Mouse (Mus musculus) hindbrain, embryonic 15.5 days (tissue): Measurements from ENCODE around the gene Rmnd5a. TPM values are rescaled to one million over a fixed set of nuclear protein-coding genes. Genes with fewer than 3 reads are reported as not detected.

ENCODE experiments used
- ATAC-seq: fragments of 200-750 bp; cut with Nextera tagmentation; 2 replicates; pipeline ENCODE4 v1.8.0; 2017; ENCODE audit warnings: low read depth, moderate number of reproducible peaks, moderate TSS enrichment; ENCODE audit not compliant: low FRiP score
- H3K27ac ChIP-seq: fragments of 300-500 bp; sonication (generic); replicated peaks from 2 replicates; pipeline ENCODE4 v1.5.1; 2015; ENCODE audit warnings: mild to moderate bottlenecking, inconsistent platforms
- H3K27me3 ChIP-seq: fragments of 300-500 bp; sonication (generic); 2 replicates; pipeline ENCODE4 v1.6.1; 2015; ENCODE audit warnings: control low read depth, inconsistent platforms
- H3K36me3 ChIP-seq: fragments of 300-500 bp; sonication (generic); 2 replicates; pipeline ENCODE4 v1.6.1; 2015; ENCODE audit warnings: control low read depth, inconsistent platforms
- H3K4me1 ChIP-seq: fragments of 300-500 bp; sonication (generic); replicated peaks from 2 replicates; pipeline ENCODE4 v1.6.1; 2015; ENCODE audit warnings: control low read depth, inconsistent platforms
- H3K4me2 ChIP-seq: fragments of 300-500 bp; sonication (generic); 2 replicates; pipeline ENCODE4 v1.6.1; 2015; ENCODE audit warnings: moderate library complexity, mild to moderate bottlenecking, inconsistent platforms
- H3K4me3 ChIP-seq: fragments of 300-500 bp; sonication (generic); 2 replicates; pipeline ENCODE4 v1.5.1; 2015; ENCODE audit warnings: mild to moderate bottlenecking, inconsistent platforms
- H3K9ac ChIP-seq: fragments of 300-500 bp; sonication (generic); 2 replicates; pipeline ENCODE4 v1.6.1; 2015; ENCODE audit warnings: inconsistent platforms
- H3K9me3 ChIP-seq: fragments of 300-500 bp; sonication (generic); 2 replicates; pipeline ENCODE4 v1.6.1; 2016; ENCODE audit warnings: control low read depth, inconsistent platforms
- WGBS: fragments of 180-500 bp; shearing (Covaris S2); methylation state at CpG from one replicate; pipeline ENCODE4 v1.1.7; 2015; 5-methylcytosine and 5-hydroxymethylcytosine counted together
- polyA plus RNA-seq: library from polyadenylated mRNA; unstranded; fragments of >200 nt; fragmentation: Nextera tagmentation; extraction: Ambion mirVana; gene quantifications from 2 replicates; pipeline ENCODE4 v1.2.1, GENCODE M21; 2015

The Rmnd5a gene
- polyA plus RNA-seq, 1 experiment from 2014 or later, result 11.5 TPM

DNA sequence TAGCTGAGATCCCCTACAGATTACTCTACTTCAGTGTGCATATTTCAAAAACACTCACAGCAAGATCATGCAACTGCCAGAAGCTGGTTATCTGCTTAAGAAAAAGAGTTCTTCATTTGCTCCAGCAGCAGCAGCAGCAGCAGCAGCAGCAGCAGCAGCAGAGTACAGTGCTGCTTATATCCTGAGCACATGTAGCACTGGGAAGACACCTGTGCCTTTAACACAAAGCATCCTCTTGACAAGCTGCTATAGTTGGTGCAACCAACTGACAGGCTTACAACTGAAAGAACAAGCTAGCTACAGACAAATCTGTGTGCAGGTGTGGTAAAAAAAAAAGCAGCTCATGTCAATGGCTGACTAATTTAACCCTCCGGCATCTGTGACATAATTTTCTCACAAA lies 44.4 kb downstream of the Rmnd5a start:
- H3K36me3 ChIP-seq, result peaks cover 13% of the 10 kb centered on the region; the same call in 1 of the 2 replicates
- H3K27me3 ChIP-seq, result no peaks in the 10 kb centered on the region
- H3K27ac ChIP-seq, result no peak overlapping the region
- H3K4me2 ChIP-seq, result no peak overlapping the region
- H3K4me1 ChIP-seq, result no peaks in the 10 kb centered on the region
- no peak overlapping the region for H3K9ac ChIP-seq
- no peak for ATAC-seq
- WGBS, result 93% methylated on average over 1 of the region's 1 CpGs
- no peak overlapping the region for H3K4me3 ChIP-seq
- no peaks in the 10 kb centered on the region for H3K9me3 ChIP-seq

- Histone ChIP-seq H3K27me3 (no peaks in the 10 kb centered on the region), H3K27ac (no peak overlapping the region), H3K9me3 (no peaks in the 10 kb centered on the region), H3K4me3 (no peak overlapping the region), H3K4me1 (no peaks in the 10 kb centered on the region), H3K4me2 (no peak overlapping the region), H3K9ac (no peak overlapping the region), H3K36me3 (peaks cover 15% of the 10 kb centered on the region; the same call in 1 of the 2 replicates)
- no peak for ATAC-seq
- WGBS, result 94% methylated on average over 2 of the region's 2 CpGs
Observed at GRCm38 (mm10) chr6:71390496-71390895, 49.9 kb downstream of the Rmnd5a start.

- no peaks in the 10 kb centered on the region for H3K9me3 ChIP-seq
- no peak overlapping the region for H3K9ac ChIP-seq
- WGBS, result 95% methylated on average over 5 of the region's 5 CpGs
- H3K36me3 ChIP-seq, result no peaks in the 10 kb centered on the region
- H3K4me2 ChIP-seq, result no peak overlapping the region
- ATAC-seq, result no peak
- H3K4me3 ChIP-seq, result no peak overlapping the region
- no peaks in the 10 kb centered on the region for H3K4me1 ChIP-seq
- no peaks in the 10 kb centered on the region for H3K27me3 ChIP-seq
- no peak overlapping the region for H3K27ac ChIP-seq
Observed at GRCm38 (mm10) chr6:71381654-71382053, 58.8 kb downstream of the Rmnd5a start.

DNA sequence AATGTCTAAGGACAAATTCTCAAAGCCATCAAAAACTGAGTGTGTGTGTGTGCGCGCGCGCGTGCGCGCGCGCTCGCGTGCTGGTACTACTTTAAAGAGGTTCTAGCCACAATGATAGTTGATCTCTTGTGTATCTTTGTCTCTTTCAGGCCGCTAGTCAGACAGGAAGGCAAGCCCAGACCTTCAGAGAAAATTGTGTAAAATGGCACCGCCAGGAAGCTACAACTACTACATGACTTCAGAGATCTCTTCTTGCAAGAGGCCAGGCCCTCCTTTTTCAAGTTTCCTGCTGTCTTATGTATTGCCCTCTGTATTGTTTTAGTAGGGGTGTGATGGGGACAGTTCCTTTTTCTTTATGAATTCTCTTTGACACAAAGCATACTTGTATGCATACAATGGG lies 63.7 kb downstream of the Rmnd5a start:
- no peak for ATAC-seq
- no peak overlapping the region for H3K4me3 ChIP-seq
- no peaks in the 10 kb centered on the region for H3K4me1 ChIP-seq
- no peak overlapping the region for H3K27ac ChIP-seq
- no peaks in the 10 kb centered on the region for H3K27me3 ChIP-seq
- no peaks in the 10 kb centered on the region for H3K36me3 ChIP-seq
- H3K4me2 ChIP-seq, result no peak overlapping the region
- no peak overlapping the region for H3K9ac ChIP-seq
- 97% methylated on average over 13 of the region's 13 CpGs for WGBS
- no peaks in the 10 kb centered on the region for H3K9me3 ChIP-seq

DNA sequence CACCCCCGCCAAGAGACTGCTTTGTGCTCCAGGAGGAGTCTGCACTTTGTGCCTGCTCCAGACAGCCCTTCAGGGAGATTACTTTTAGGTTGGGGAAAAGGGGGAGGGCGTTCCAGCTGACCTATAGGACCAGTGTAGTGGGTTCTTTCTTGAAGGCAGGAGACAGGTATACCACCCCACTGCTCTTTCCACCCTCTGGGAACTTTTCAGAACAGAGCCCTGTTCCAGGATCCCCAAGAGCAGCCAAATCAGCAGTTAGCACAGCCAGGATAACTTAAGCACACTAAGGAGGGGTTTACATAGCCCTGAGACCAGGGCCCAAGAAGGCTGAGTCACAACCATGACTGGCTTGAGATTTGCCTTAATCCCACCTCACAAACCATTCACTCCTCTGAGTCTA lies 65.5 kb downstream of the Rmnd5a start:
- H3K27me3 ChIP-seq, result no peaks in the 10 kb centered on the region
- no peak overlapping the region for H3K9ac ChIP-seq
- no peak overlapping the region for H3K4me3 ChIP-seq
- H3K36me3 ChIP-seq, result no peaks in the 10 kb centered on the region
- no peak for ATAC-seq
- no peak overlapping the region for H3K27ac ChIP-seq
- no peak overlapping the region for H3K4me2 ChIP-seq
- no peaks in the 10 kb centered on the region for H3K9me3 ChIP-seq
- WGBS, result 76% methylated on average over 2 of the region's 2 CpGs
- H3K4me1 ChIP-seq, result no peaks in the 10 kb centered on the region

- Histone ChIP-seq H3K4me1 (no peaks in the 10 kb centered on the region), H3K4me2 (no peak overlapping the region), H3K9ac (no peak overlapping the region), H3K36me3 (no peaks in the 10 kb centered on the region), H3K4me3 (no peak overlapping the region), H3K27me3 (no peaks in the 10 kb centered on the region), H3K9me3 (no peaks in the 10 kb centered on the region), H3K27ac (no peak overlapping the region)
- WGBS, result 91% methylated on average over 19 of the region's 19 CpGs
- ATAC-seq, result no peak
Observed at GRCm38 (mm10) chr6:71374311-71374829, 66.1 kb downstream of the Rmnd5a start.

GRCm38 (mm10) chr6:71373249-71373775 lies 67.1 kb downstream of the Rmnd5a start, which contains the start of gene Cd8a:
Gene Cd8a (plus strand): TSS chr6:71373427.
- no peak within 1 kb of the TSS for H3K9ac ChIP-seq
- no peak within 1 kb of the TSS for H3K27ac ChIP-seq
- H3K36me3 ChIP-seq, result no peaks in the 10 kb centered on the region
- no peaks in the 10 kb centered on the region for H3K4me1 ChIP-seq
- WGBS, result 78% methylated on average over 14 of the region's 14 CpGs
- no peaks in the 10 kb centered on the region for H3K9me3 ChIP-seq
- H3K4me2 ChIP-seq, result no peak within 1 kb of the TSS
- no peaks in the 10 kb centered on the region for H3K27me3 ChIP-seq
- ATAC-seq, result no peak
- no peak within 1 kb of the TSS for H3K4me3 ChIP-seq

GRCm38 (mm10) chr6:71372041-71372720 lies 68.3 kb downstream of the Rmnd5a start:
- no peak for ATAC-seq
- Histone ChIP-seq H3K9me3 (no peaks in the 10 kb centered on the region), H3K27ac (no peak overlapping the region), H3K4me2 (no peak overlapping the region), H3K9ac (no peak overlapping the region), H3K36me3 (no peaks in the 10 kb centered on the region), H3K4me3 (no peak overlapping the region), H3K27me3 (no peaks in the 10 kb centered on the region), H3K4me1 (no peaks in the 10 kb centered on the region)
- 83% methylated on average over 5 of the region's 5 CpGs for WGBS

DNA sequence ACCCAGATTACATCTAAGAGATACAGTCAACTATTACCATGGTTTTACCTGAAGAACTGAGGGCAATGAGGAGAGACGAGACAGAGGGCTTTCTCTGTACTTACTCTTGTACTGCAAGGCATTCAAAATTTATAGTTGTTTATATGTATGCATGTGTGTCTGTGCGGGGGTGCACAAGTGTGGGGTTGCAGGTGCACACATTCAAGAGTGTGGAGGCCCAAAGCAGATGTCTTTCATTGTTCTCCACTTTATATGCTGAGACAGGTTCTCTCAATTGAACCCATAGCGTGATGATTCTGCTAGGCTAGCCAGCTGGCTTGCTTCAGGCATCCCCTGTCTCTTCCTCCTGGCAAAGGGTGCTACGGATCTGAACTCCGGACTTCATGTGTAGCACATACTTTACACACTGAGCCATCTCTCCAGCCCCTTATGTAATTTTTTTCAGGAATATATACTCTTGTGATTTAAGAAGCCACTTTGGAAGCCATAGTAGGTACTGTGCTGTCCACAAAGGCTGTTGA lies 69.3 kb downstream of the Rmnd5a start:
- Histone ChIP-seq H3K4me3 (no peak overlapping the region), H3K4me2 (no peak overlapping the region), H3K4me1 (no peaks in the 10 kb centered on the region), H3K9ac (no peak overlapping the region), H3K27me3 (no peaks in the 10 kb centered on the region), H3K9me3 (no peaks in the 10 kb centered on the region), H3K36me3 (no peaks in the 10 kb centered on the region), H3K27ac (no peak overlapping the region)
- ATAC-seq, result no peak
- WGBS, result 86% methylated on average over 5 of the region's 5 CpGs

DNA sequence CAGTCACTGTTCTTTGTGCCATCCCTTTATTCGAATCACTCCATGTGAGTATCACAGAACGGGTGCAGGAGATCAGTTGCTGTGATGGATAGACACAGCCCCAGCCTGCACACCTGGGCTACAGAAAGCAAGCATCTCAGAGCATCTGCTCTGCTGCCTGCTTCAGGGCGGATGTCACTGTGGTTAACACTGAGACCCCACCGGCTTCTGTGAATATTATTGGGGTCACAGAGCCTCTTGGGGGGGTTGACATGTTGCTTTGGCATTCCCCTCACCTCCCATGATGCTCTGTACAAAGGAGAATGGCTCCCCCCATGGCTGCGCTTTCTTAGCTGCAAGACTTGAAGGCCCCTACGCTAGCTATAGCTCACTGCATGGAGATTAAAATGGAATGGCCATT lies 71.0 kb downstream of the Rmnd5a start:
- no peak overlapping the region for H3K4me2 ChIP-seq
- no peak overlapping the region for H3K4me3 ChIP-seq
- no peak for ATAC-seq
- no peaks in the 10 kb centered on the region for H3K36me3 ChIP-seq
- H3K9ac ChIP-seq, result no peak overlapping the region
- no peaks in the 10 kb centered on the region for H3K9me3 ChIP-seq
- no peak overlapping the region for H3K27ac ChIP-seq
- no peaks in the 10 kb centered on the region for H3K4me1 ChIP-seq
- WGBS, result 88% methylated on average over 6 of the region's 6 CpGs
- H3K27me3 ChIP-seq, result no peaks in the 10 kb centered on the region

- Histone ChIP-seq H3K9me3 (no peaks in the 10 kb centered on the region), H3K4me2 (no peak overlapping the region), H3K4me3 (no peak overlapping the region), H3K27me3 (no peaks in the 10 kb centered on the region), H3K27ac (no peak overlapping the region), H3K4me1 (no peaks in the 10 kb centered on the region), H3K9ac (no peak overlapping the region), H3K36me3 (no peaks in the 10 kb centered on the region)
- WGBS, result 64% methylated on average over 2 of the region's 2 CpGs
- no peak for ATAC-seq
Observed at GRCm38 (mm10) chr6:71363995-71364394, 76.4 kb downstream of the Rmnd5a start.

DNA sequence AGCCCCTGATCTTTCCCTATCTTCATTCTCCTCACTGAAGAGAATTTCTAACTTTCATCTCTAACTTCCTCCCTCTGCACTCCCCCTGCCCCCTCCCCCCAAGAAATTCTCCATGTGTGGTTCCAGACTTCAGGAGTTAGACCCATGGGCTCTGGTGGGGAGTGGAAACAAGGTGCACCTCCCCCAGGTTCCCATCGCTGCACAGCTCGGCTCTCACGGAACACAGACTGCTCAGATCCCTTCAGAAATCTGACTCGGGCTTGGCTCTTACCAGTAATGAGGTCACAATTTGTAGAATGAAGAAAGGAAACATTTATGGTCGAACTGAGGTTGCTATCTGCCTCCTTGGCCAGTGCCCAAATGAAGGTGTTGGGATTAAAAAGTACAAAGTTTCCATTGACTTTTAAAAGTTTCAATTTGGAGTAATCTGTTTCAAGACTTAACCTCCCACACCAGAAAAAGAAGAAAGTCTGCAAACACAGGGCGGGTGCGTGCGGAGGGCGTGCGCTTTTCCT lies 79.2 kb downstream of the Rmnd5a start:
- 89% methylated on average over 10 of the region's 10 CpGs for WGBS
- H3K4me3 ChIP-seq, result no peak overlapping the region
- H3K27ac ChIP-seq, result no peak overlapping the region
- H3K36me3 ChIP-seq, result no peaks in the 10 kb centered on the region
- no peak for ATAC-seq
- no peaks in the 10 kb centered on the region for H3K9me3 ChIP-seq
- H3K4me1 ChIP-seq, result no peaks in the 10 kb centered on the region
- H3K9ac ChIP-seq, result no peak overlapping the region
- H3K27me3 ChIP-seq, result no peaks in the 10 kb centered on the region
- H3K4me2 ChIP-seq, result no peak overlapping the region
